Mouse (Mus musculus): ENCODE data around the gene Ttn.

DNA sequence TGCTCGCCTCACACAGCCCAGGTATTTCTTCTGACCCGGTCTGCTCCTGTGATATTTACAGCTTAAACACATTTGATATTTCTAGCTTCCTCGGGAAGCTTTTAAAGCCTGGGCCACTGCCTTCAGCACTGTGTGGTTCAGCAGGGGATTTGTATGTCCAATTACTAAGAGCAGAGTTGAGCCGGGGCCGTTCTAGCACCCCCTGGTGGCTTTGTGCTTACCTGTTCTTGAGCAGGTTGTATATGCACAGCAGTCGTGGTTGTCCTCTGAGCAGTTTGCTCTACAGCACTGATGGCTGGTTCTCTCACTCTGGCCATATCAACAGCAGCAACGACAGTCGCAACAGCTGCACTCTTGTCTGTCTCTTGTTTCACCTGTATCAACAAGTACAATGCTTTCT is 13.4 kb downstream of the Ttn start:
- TF ChIP-seq CTCF (IDR thresholded peaks at IDR 0.05; ENCODE audit: low read depth, low read length): no peak
- no peak for TF ChIP-seq GATA1 (IDR thresholded peaks at IDR 0.05; ENCODE audit: borderline replicate concordance, low read length)
